Mouse (Mus musculus): Measurements from ENCODE around the gene Maea. TPM values are rescaled to one million over a fixed set of nuclear protein-coding genes. Genes with fewer than 3 reads are reported as not detected.

The Maea gene
- 149 and 157 TPM in 2 replicates for polyA plus RNA-seq (2014; fragmentation: Nextera tagmentation; extraction: Ambion mirVana)

DNA sequence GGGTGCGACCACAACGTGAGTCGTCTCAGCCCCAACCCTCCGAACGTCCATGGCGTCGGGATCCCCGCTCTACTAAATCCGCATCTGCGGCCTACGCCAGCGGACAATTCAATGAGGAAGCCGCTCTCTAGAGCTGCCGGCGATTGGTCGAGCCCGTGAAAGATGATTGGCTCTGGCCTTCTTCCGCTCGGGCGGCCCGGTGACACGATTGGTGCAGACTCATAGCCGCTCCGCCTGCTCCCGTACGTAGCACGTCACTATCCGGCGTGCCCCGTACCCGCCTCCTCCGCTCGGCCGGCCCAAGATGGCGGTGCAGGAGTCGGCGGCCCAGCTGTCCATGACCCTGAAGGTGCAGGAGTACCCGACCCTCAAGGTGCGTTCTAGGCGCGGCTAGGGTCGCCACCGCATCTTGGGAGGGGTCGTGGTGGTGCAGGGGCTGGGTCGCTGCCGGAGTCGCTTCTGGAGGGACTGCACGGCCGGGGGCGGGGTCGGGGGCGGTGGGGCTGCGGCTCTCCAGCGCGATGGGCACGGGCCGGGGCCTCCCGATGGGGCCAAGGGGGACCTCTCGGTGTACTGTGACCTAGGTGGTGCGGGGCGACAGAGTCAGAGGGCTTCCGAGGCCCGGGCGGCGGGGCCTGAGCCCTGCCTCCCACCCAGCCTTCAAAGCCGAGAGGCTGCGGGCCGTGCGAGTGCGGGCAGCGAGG, at the start of gene Maea:
TSS of gene Maea (plus strand) at position 237 of the 704 bp plus-strand sequence.
- Histone ChIP-seq H3K27ac (ENCODE audit: low read depth, low read length) (peak within 1 kb of the TSS; percentile 71), H3K4me1 (ENCODE audit: control insufficient read depth, insufficient read depth, low read length) (peaks cover 11% of the 10 kb centered on the region), H3K36me3 (ENCODE audit: control insufficient read depth, insufficient read depth, low read length) (no peaks in the 10 kb centered on the region), H3K4me3 (ENCODE audit: low read depth, low read length) (peak within 1 kb of the TSS; percentile 100), H3K9me3 (ENCODE audit: control insufficient read depth, low read length) (no peaks in the 10 kb centered on the region), H3K9ac (ENCODE audit: low read length) (peak within 1 kb of the TSS; percentile 92), H3K27me3 (ENCODE audit: control insufficient read depth, insufficient read depth, low read length) (no peaks in the 10 kb centered on the region), H3K4me2 (peak within 1 kb of the TSS; percentile 84)
- ATAC-seq (ENCODE audit: low FRiP score) (peak; percentile 100), DNase-seq (ENCODE audit: low spot score, missing footprints) (peak; percentile 98)
- WGBS: under 1% methylated on average over 59 of the region's 71 CpGs

- Histone ChIP-seq H3K4me2 (no peak overlapping the region), H3K27ac (ENCODE audit: low read depth, low read length) (no peak overlapping the region), H3K9ac (ENCODE audit: low read length) (no peak overlapping the region), H3K4me1 (ENCODE audit: control insufficient read depth, insufficient read depth, low read length) (peaks cover 5% of the 10 kb centered on the region; the same call in 1 of the 2 replicates), H3K4me3 (ENCODE audit: low read depth, low read length) (no peak overlapping the region), H3K36me3 (ENCODE audit: control insufficient read depth, insufficient read depth, low read length) (no peaks in the 10 kb centered on the region), H3K9me3 (ENCODE audit: control insufficient read depth, low read length) (no peaks in the 10 kb centered on the region), H3K27me3 (ENCODE audit: control insufficient read depth, insufficient read depth, low read length) (no peaks in the 10 kb centered on the region)
- DNase-seq (ENCODE audit: low spot score, missing footprints) (peak; percentile 72), ATAC-seq (ENCODE audit: low FRiP score) (no peak)
- 66% methylated on average over 16 of the region's 16 CpGs for WGBS
These were observed 41.4 kb upstream of the Maea start for GRCm38 (mm10) chr5:33293796-33294430.

GRCm38 (mm10) chr5:33297164-33297563, 38.1 kb upstream of the Maea start:
- Histone ChIP-seq H3K4me1 (ENCODE audit: control insufficient read depth, insufficient read depth, low read length) (no peaks in the 10 kb centered on the region), H3K36me3 (ENCODE audit: control insufficient read depth, insufficient read depth, low read length) (no peaks in the 10 kb centered on the region), H3K27ac (ENCODE audit: low read depth, low read length) (no peak overlapping the region), H3K4me3 (ENCODE audit: low read depth, low read length) (no peak overlapping the region), H3K9ac (ENCODE audit: low read length) (no peak overlapping the region), H3K4me2 (no peak overlapping the region), H3K27me3 (ENCODE audit: control insufficient read depth, insufficient read depth, low read length) (no peaks in the 10 kb centered on the region), H3K9me3 (ENCODE audit: control insufficient read depth, low read length) (no peaks in the 10 kb centered on the region)
- 77% methylated on average over 6 of the region's 6 CpGs for WGBS
- ATAC-seq (ENCODE audit: low FRiP score) (no peak), DNase-seq (ENCODE audit: low spot score, missing footprints) (no peak)

DNA sequence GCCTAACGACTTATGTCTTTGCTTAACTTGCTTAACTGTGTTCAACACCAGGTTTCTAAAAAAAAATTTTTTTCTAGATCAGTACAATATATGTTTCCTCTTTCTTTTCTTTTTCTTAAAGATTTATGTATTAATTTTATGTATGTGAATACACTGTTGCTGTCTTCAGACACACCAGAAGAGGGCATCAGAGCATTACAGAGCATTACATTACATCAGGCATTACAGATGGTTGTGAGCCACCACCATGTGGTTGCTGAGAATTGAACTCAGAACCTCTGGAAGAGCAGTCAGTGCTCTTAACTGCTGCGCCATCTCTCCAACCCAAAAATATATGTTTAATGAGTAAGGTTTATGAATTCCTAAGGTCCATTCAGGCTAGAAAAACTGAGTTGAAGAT, 33.5 kb upstream of the Maea start:
- H3K27me3 ChIP-seq (ENCODE audit: control insufficient read depth, insufficient read depth, low read length): no peaks in the 10 kb centered on the region
- no peaks in the 10 kb centered on the region for H3K9me3 ChIP-seq (ENCODE audit: control insufficient read depth, low read length)
- H3K9ac ChIP-seq (ENCODE audit: low read length): no peak overlapping the region
- no peaks in the 10 kb centered on the region for H3K4me1 ChIP-seq (ENCODE audit: control insufficient read depth, insufficient read depth, low read length)
- ATAC-seq (ENCODE audit: low FRiP score) (no peak), DNase-seq (ENCODE audit: low spot score, missing footprints) (no peak)
- no peak overlapping the region for H3K4me3 ChIP-seq (ENCODE audit: low read depth, low read length)
- 86% methylated on average over 2 of the region's 2 CpGs for WGBS
- no peak overlapping the region for H3K4me2 ChIP-seq
- H3K36me3 ChIP-seq (ENCODE audit: control insufficient read depth, insufficient read depth, low read length): no peaks in the 10 kb centered on the region
- H3K27ac ChIP-seq (ENCODE audit: low read depth, low read length): no peak overlapping the region

- 57% methylated on average over 3 of the region's 3 CpGs for WGBS
- H3K4me1 ChIP-seq (ENCODE audit: control insufficient read depth, insufficient read depth, low read length): no peaks in the 10 kb centered on the region
- DNase-seq (ENCODE audit: low spot score, missing footprints) (no peak), ATAC-seq (ENCODE audit: low FRiP score) (no peak)
- no peaks in the 10 kb centered on the region for H3K9me3 ChIP-seq (ENCODE audit: control insufficient read depth, low read length)
- H3K4me3 ChIP-seq (ENCODE audit: low read depth, low read length): no peak overlapping the region
- no peaks in the 10 kb centered on the region for H3K36me3 ChIP-seq (ENCODE audit: control insufficient read depth, insufficient read depth, low read length)
- H3K27ac ChIP-seq (ENCODE audit: low read depth, low read length): no peak overlapping the region
- H3K9ac ChIP-seq (ENCODE audit: low read length): no peak overlapping the region
- no peaks in the 10 kb centered on the region for H3K27me3 ChIP-seq (ENCODE audit: control insufficient read depth, insufficient read depth, low read length)
- H3K4me2 ChIP-seq: no peak overlapping the region
These were observed 24.4 kb upstream of the Maea start for GRCm38 (mm10) chr5:33310704-33311462.

- Histone ChIP-seq H3K9me3 (ENCODE audit: control insufficient read depth, low read length) (no peaks in the 10 kb centered on the region), H3K27ac (ENCODE audit: low read depth, low read length) (no peak overlapping the region), H3K27me3 (ENCODE audit: control insufficient read depth, insufficient read depth, low read length) (no peaks in the 10 kb centered on the region), H3K9ac (ENCODE audit: low read length) (no peak overlapping the region), H3K4me2 (no peak overlapping the region), H3K36me3 (ENCODE audit: control insufficient read depth, insufficient read depth, low read length) (no peaks in the 10 kb centered on the region), H3K4me3 (ENCODE audit: low read depth, low read length) (no peak overlapping the region), H3K4me1 (ENCODE audit: control insufficient read depth, insufficient read depth, low read length) (no peaks in the 10 kb centered on the region)
- WGBS: 87% methylated on average over 7 of the region's 7 CpGs
- DNase-seq (ENCODE audit: low spot score, missing footprints): no peak
- ATAC-seq (ENCODE audit: low FRiP score): no peak
These were observed 23.1 kb upstream of the Maea start for GRCm38 (mm10) chr5:33312192-33312591.

DNA sequence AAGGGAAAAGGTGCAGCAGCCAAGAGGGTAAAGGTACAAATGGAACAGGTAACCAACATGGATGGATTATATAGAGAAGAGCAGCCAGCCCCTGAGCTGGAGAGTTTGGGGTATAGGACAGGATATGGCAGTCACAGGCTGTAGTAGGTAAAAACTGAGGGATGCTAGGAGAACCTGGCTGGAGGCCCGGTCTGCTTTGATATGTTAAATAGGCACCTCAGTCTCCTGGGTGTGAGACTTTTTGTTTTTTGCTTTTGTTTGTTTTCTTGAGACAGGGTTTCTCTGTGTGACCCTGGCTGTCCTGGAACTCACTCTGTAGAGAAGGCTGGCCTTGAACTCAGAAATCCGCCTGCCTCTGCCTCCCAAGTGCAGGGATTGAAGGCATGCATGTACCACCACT, 10.8 kb upstream of the Maea start:
- no peak overlapping the region for H3K27ac ChIP-seq (ENCODE audit: low read depth, low read length)
- H3K4me1 ChIP-seq (ENCODE audit: control insufficient read depth, insufficient read depth, low read length): no peaks in the 10 kb centered on the region
- no peaks in the 10 kb centered on the region for H3K9me3 ChIP-seq (ENCODE audit: control insufficient read depth, low read length)
- H3K27me3 ChIP-seq (ENCODE audit: control insufficient read depth, insufficient read depth, low read length): no peaks in the 10 kb centered on the region
- no peak overlapping the region for H3K4me2 ChIP-seq
- DNase-seq (ENCODE audit: low spot score, missing footprints): no peak
- 49% methylated on average over 2 of the region's 2 CpGs for WGBS
- no peaks in the 10 kb centered on the region for H3K36me3 ChIP-seq (ENCODE audit: control insufficient read depth, insufficient read depth, low read length)
- no peak overlapping the region for H3K4me3 ChIP-seq (ENCODE audit: low read depth, low read length)
- no peak for ATAC-seq (ENCODE audit: low FRiP score)
- no peak overlapping the region for H3K9ac ChIP-seq (ENCODE audit: low read length)

DNA sequence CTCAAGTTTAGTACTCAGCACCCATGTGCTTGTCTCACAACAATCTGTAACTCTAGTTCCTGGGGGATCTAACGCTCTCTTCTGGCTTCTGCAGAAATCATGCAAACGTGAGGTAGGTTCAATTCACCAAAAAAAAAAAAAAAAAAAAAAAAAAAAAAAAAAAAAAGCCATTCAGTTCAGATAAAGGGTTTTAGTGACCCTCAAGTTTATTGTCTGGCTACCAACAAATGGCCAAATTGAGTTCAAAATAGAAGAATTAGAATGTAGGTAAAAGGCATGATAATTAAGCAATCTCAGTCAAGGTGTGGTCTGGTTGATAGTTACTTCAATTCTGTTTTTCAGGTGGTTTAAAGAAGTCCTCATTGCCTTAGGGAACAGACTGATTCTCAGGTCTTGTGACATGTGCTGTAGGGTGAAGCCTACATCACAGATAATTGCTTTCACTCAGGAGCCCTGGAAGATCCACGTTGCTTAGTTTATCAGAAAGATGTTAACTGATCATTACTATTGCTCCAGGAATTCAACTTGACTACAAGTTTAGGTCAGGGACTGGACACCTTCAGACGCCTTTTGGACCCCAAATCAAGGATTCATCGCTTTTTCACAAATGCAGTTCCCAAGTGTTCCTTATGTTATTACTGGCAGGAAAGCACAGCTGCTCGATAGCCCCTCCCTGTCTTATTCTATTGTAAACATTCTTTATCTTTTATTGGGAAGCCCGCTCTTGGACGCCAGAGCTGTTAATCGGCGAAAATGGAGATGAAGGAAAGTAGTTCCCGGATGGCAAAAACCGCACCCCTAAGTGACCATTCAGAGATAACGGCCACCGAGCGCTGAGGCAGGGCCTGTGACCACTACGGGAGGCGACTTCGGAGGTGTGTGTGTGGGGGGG, 682 bp upstream of the Maea start:
- H3K27ac ChIP-seq (ENCODE audit: low read depth, low read length): peak overlapping the region; percentile 71
- no peaks in the 10 kb centered on the region for H3K9me3 ChIP-seq (ENCODE audit: control insufficient read depth, low read length)
- DNase-seq (ENCODE audit: low spot score, missing footprints) (peak; percentile 97), ATAC-seq (ENCODE audit: low FRiP score) (no peak)
- no peaks in the 10 kb centered on the region for H3K27me3 ChIP-seq (ENCODE audit: control insufficient read depth, insufficient read depth, low read length)
- H3K36me3 ChIP-seq (ENCODE audit: control insufficient read depth, insufficient read depth, low read length): no peaks in the 10 kb centered on the region
- peaks cover 11% of the 10 kb centered on the region for H3K4me1 ChIP-seq (ENCODE audit: control insufficient read depth, insufficient read depth, low read length)
- H3K4me2 ChIP-seq: peak overlapping the region; percentile 54
- peak overlapping the region; percentile 100 for H3K4me3 ChIP-seq (ENCODE audit: low read depth, low read length)
- H3K9ac ChIP-seq (ENCODE audit: low read length): peak overlapping the region; percentile 64
- 28% methylated on average over 18 of the region's 18 CpGs for WGBS

Measured in midbrain, embryonic 11.5 days (tissue).